Mouse (Mus musculus): Measurements from ENCODE around the gene Sparcl1. TPM values are rescaled to one million over a fixed set of nuclear protein-coding genes. Genes with fewer than 3 reads are reported as not detected.

The Sparcl1 gene
- total and polyA plus RNA-seq, 2 experiments, result 3.0 to 4.9 TPM

DNA sequence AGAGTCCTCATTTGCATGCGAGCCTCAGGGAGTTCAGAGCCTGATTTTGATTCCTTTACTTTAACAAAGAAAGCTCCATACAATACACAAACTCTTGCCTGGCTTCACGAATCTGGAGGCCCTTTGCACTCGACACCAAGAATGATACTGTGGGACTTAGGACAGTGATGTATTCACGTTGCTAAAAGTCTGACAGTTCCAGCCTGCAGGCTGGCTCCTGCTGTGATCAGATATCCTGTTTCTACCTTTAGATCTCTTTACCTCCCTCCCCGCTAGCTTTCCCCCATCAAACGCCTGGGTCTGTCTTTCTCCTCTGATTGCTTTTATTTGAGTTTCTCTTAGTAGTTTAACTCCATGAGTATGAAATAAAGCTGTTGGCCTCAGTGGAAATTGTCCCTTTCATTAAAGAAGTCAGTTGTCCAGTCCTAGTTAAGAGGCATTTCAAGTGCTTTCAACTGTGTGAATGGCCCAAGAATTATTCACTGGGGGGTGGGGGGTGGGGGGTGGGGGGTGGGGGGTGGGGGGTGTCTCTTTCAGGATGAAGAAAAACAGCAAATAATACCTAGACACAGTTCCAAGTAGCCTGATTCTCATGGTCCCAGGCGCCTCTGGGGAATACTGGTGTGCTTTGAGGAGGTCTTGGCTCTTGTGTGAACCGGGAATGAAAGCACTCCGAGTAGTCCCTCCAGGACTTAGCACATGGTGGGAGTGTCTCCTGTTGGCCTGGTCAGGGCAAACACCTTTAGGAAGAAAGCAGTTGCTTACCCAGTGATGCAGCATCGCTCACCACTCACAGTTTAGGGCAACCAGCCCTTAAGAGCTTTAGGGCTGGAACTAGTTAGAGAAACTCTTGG is 11.6 kb downstream of the Sparcl1 start:
- no peak overlapping the region for H3K27ac ChIP-seq (replicated peaks; ENCODE audit: insufficient read depth, low read depth, low read length)
- no peaks in the 10 kb centered on the region for H3K4me1 ChIP-seq (ENCODE audit: control insufficient read depth, insufficient read depth, low read length)
- TF ChIP-seq CTCF (IDR thresholded peaks at IDR 0.05; ENCODE audit: low read depth, low read length), result no peak
- TF ChIP-seq POLR2A (IDR thresholded peaks at IDR 0.05; ENCODE audit: extremely low read depth, insufficient read depth, low read length), result no peak
- no peaks in the 10 kb centered on the region for H3K36me3 ChIP-seq (ENCODE audit: control insufficient read depth, insufficient read depth, low read length)
- H3K79me2 ChIP-seq (ENCODE audit: control insufficient read depth, insufficient read depth, low read length), result no peaks in the 10 kb centered on the region
- WGBS, result 50% methylated on average over 10 of the region's 10 CpGs
- H3K27me3 ChIP-seq (ENCODE audit: control insufficient read depth, insufficient read depth, low read length), result no peaks in the 10 kb centered on the region
- no peak overlapping the region for H3K4me3 ChIP-seq (ENCODE audit: insufficient read depth, low read depth, low read length)
- no peak overlapping the region for H3K9ac ChIP-seq (ENCODE audit: low read depth, low read length)
- no peak for DNase-seq (ENCODE audit: extremely low read depth, low read depth, low spot score)

DNA sequence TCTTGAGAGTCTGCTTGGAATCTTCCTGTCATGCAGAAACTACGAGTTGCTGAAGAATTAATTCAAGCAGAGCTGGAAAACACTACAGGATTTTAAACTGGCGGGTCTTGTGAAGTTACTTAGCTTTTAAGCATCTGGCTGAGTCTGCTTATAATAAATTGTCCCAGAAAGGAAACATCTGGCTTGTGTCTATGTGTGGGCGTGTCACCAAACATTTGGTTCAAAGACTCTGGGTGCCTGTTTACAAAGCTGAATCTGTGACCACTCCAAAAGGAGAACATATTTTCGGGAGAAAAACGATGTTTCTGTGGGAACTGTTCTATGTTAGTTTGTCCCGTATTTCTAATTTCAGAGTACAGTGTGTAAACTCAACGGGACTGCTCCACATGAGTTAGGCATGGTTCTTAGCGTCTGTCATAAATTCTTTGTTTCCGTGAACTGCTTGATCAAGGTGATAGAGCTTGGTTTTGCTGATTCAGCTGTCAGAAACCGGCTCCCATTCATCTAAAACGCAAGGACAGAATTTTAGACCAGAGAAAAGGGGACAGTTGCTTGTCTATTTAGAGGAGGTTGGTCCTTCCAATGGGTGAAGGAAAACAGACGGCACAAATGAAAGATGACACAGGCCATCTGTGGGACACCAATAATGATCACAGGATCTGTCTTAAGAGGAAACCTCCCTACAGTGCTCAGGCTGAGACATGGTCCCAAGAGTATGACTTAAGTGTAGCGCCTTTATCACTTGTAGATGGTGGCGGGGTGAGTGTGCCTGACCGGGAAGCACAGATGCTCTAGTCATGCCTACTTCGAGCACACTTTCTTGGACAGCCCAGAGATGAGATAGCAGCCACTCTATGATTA is 17.2 kb downstream of the Sparcl1 start:
- H3K36me3 ChIP-seq (ENCODE audit: control insufficient read depth, insufficient read depth, low read length), result no peaks in the 10 kb centered on the region
- DNase-seq (ENCODE audit: extremely low read depth, low read depth, low spot score), result peak; percentile 32
- H3K9ac ChIP-seq (ENCODE audit: low read depth, low read length), result no peak overlapping the region
- no peaks in the 10 kb centered on the region for H3K79me2 ChIP-seq (ENCODE audit: control insufficient read depth, insufficient read depth, low read length)
- TF ChIP-seq CTCF (IDR thresholded peaks at IDR 0.05; ENCODE audit: low read depth, low read length), result no peak
- TF ChIP-seq POLR2A (IDR thresholded peaks at IDR 0.05; ENCODE audit: extremely low read depth, insufficient read depth, low read length), result no peak
- no peak overlapping the region for H3K27ac ChIP-seq (replicated peaks; ENCODE audit: insufficient read depth, low read depth, low read length)
- 75% methylated on average over 16 of the region's 16 CpGs for WGBS
- no peaks in the 10 kb centered on the region for H3K4me1 ChIP-seq (ENCODE audit: control insufficient read depth, insufficient read depth, low read length)
- H3K27me3 ChIP-seq (ENCODE audit: control insufficient read depth, insufficient read depth, low read length), result no peaks in the 10 kb centered on the region; the same call in 1 of the 2 replicates
- H3K4me3 ChIP-seq (ENCODE audit: insufficient read depth, low read depth, low read length), result no peak overlapping the region

DNA sequence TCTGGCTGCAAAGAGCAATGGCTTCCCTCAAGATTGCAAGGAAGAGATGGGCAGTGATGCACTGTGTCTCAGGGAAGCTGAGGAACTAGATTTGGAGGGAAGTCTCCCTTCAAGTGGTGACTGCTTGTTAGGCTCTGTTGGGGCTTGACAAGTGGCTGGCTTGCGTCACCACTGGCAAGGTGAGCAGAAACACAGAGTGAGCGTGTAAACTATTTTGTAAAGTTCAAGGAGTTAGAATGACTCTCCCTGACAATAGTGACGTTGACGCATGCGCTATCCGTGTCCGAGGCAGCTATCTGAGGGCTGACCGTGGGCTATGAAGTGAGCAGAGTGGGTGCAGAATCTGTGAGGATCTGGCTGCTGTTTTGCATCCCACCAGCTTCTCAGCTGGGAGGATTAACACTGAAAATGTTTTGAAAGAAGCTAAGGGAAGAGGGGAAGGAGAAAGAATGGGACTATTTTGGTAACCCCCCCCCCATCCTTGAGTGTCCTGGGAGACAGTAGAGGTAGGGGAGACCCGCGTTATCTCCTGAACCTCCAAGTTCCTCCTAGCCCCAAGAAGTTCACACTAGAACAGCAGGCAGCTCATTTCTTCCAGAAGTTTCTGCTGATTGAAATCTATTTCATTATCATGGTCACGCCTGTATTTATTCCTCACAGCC is 18.0 kb downstream of the Sparcl1 start:
- Histone ChIP-seq H3K9ac (ENCODE audit: low read depth, low read length) (no peak overlapping the region), H3K4me3 (ENCODE audit: insufficient read depth, low read depth, low read length) (no peak overlapping the region), H3K4me1 (ENCODE audit: control insufficient read depth, insufficient read depth, low read length) (no peaks in the 10 kb centered on the region), H3K27ac (replicated peaks; ENCODE audit: insufficient read depth, low read depth, low read length) (no peak overlapping the region), H3K27me3 (ENCODE audit: control insufficient read depth, insufficient read depth, low read length) (no peaks in the 10 kb centered on the region; the same call in 1 of the 2 replicates), H3K79me2 (ENCODE audit: control insufficient read depth, insufficient read depth, low read length) (no peaks in the 10 kb centered on the region), H3K36me3 (ENCODE audit: control insufficient read depth, insufficient read depth, low read length) (no peaks in the 10 kb centered on the region)
- no peak for TF ChIP-seq POLR2A (IDR thresholded peaks at IDR 0.05; ENCODE audit: extremely low read depth, insufficient read depth, low read length)
- TF ChIP-seq CTCF (IDR thresholded peaks at IDR 0.05; ENCODE audit: low read depth, low read length), result no peak
- DNase-seq (ENCODE audit: extremely low read depth, low read depth, low spot score), result no peak
- 76% methylated on average over 11 of the region's 11 CpGs for WGBS

DNA sequence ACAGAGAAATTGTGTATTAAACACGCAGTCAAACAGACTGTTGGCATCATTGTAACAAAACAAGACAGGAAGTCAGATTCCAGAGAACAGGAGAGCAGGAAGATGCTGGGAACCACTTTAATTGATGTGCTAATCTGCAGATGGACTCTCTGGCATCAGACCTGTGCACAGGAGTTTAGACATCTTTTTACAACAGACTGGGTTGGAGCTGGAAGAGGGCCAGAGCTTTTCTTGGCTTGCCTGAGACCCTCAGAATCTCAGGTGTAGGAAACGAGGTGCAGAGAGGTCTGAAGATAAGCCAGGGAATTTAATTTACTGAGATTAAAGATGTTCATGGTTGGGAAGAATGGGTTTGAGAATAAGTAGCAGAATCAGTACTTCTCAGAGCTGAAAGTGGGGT is 23.8 kb downstream of the Sparcl1 start:
- H3K4me3 ChIP-seq (ENCODE audit: insufficient read depth, low read depth, low read length), result no peak overlapping the region
- H3K36me3 ChIP-seq (ENCODE audit: control insufficient read depth, insufficient read depth, low read length), result no peaks in the 10 kb centered on the region
- H3K27ac ChIP-seq (replicated peaks; ENCODE audit: insufficient read depth, low read depth, low read length), result no peak overlapping the region
- TF ChIP-seq POLR2A (IDR thresholded peaks at IDR 0.05; ENCODE audit: extremely low read depth, insufficient read depth, low read length) (no peak), CTCF (IDR thresholded peaks at IDR 0.05; ENCODE audit: low read depth, low read length) (no peak)
- no peak overlapping the region for H3K9ac ChIP-seq (ENCODE audit: low read depth, low read length)
- H3K4me1 ChIP-seq (ENCODE audit: control insufficient read depth, insufficient read depth, low read length), result no peaks in the 10 kb centered on the region
- 77% methylated on average over 2 of the region's 2 CpGs for WGBS
- no peaks in the 10 kb centered on the region for H3K27me3 ChIP-seq (ENCODE audit: control insufficient read depth, insufficient read depth, low read length)
- no peak for DNase-seq (ENCODE audit: extremely low read depth, low read depth, low spot score)
- H3K79me2 ChIP-seq (ENCODE audit: control insufficient read depth, insufficient read depth, low read length), result no peaks in the 10 kb centered on the region

DNA sequence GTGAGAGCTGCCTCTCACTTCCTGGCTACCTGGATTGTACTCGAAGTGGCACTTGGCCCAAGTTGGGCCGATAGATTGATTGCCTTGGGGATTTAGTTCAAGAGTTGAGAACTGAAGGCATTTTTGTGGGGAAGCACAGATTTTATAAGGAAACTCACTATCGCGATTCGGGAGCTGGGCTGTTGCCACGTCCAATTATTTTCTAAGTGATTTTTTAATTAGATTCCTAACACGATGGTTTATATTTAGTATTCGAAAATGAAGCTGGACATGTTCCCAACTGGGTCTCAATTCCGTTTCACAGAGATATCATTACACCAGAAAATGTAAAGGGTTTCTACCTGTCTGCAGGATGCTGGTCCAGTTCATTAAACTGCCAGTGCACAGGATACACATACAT is 28.2 kb downstream of the Sparcl1 start:
- H3K4me1 ChIP-seq (ENCODE audit: control insufficient read depth, insufficient read depth, low read length), result no peaks in the 10 kb centered on the region
- H3K27me3 ChIP-seq (ENCODE audit: control insufficient read depth, insufficient read depth, low read length), result no peaks in the 10 kb centered on the region; the same call in 1 of the 2 replicates
- no peak overlapping the region for H3K4me3 ChIP-seq (ENCODE audit: insufficient read depth, low read depth, low read length)
- H3K9ac ChIP-seq (ENCODE audit: low read depth, low read length), result no peak overlapping the region
- H3K36me3 ChIP-seq (ENCODE audit: control insufficient read depth, insufficient read depth, low read length), result no peaks in the 10 kb centered on the region
- H3K79me2 ChIP-seq (ENCODE audit: control insufficient read depth, insufficient read depth, low read length), result no peaks in the 10 kb centered on the region
- TF ChIP-seq CTCF (IDR thresholded peaks at IDR 0.05; ENCODE audit: low read depth, low read length) (no peak), POLR2A (IDR thresholded peaks at IDR 0.05; ENCODE audit: extremely low read depth, insufficient read depth, low read length) (no peak)
- DNase-seq (ENCODE audit: extremely low read depth, low read depth, low spot score), result no peak
- WGBS, result 91% methylated on average over 9 of the region's 9 CpGs
- H3K27ac ChIP-seq (replicated peaks; ENCODE audit: insufficient read depth, low read depth, low read length), result no peak overlapping the region

Measured in liver, adult 2 months (tissue).